Mouse (Mus musculus): ENCODE measurements around the gene Pgc. TPM values are rescaled to one million over a fixed set of nuclear protein-coding genes. Genes with fewer than 3 reads are reported as not detected.

Pgc gene
- polyA plus RNA-seq, 1 experiment from 2014 or later: not detected

GRCm38 (mm10) chr17:47691650-47692049 is 35.0 kb upstream of the Pgc start:
- H3K36me3 ChIP-seq (ENCODE audit: control insufficient read depth, insufficient read depth, low read length): no peaks in the 10 kb centered on the region
- no peaks in the 10 kb centered on the region; the same call in 1 of the 2 replicates for H3K27me3 ChIP-seq (replicated peaks; ENCODE audit: control insufficient read depth, insufficient read depth, low read length)
- H3K4me1 ChIP-seq (ENCODE audit: control insufficient read depth, insufficient read depth, low read depth, low read length): peaks cover 31% of the 10 kb centered on the region
- no peak overlapping the region for H3K27ac ChIP-seq (ENCODE audit: low read depth, low read length)
- H3K4me3 ChIP-seq (ENCODE audit: low read length): no peak overlapping the region
- no peak overlapping the region for H3K4me2 ChIP-seq (ENCODE audit: low read length)
- no peak overlapping the region for H3K9ac ChIP-seq (ENCODE audit: low read depth, low read length)
- 92% methylated on average over 3 of the region's 3 CpGs for WGBS
- H3K9me3 ChIP-seq (ENCODE audit: control insufficient read depth, low read length): no peaks in the 10 kb centered on the region
- ATAC-seq: no peak

- no peaks in the 10 kb centered on the region for H3K9me3 ChIP-seq (ENCODE audit: control insufficient read depth, low read length)
- no peak; the same call in 1 of the 2 replicates for ATAC-seq
These were observed 32.8 kb upstream of the Pgc start for GRCm38 (mm10) chr17:47693671-47694441.

DNA sequence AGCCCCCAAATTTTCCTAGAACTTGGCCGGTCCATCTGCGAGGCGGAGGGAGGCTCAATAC is 32.4 kb upstream of the Pgc start, which contains the start of gene Gm21981:
TSS of gene Gm21981 (minus strand) at position 14 of the 61 bp plus-strand sequence.
- peak within 1 kb of the TSS; percentile 83 for H3K4me3 ChIP-seq (ENCODE audit: low read length)
- H3K4me2 ChIP-seq (ENCODE audit: low read length): peak within 1 kb of the TSS; percentile 91
- no peak for ATAC-seq
- WGBS: 0% methylated on average over 3 of the region's 3 CpGs
- peak within 1 kb of the TSS; percentile 88 for H3K27ac ChIP-seq (ENCODE audit: low read depth, low read length)
- no peaks in the 10 kb centered on the region for H3K36me3 ChIP-seq (ENCODE audit: control insufficient read depth, insufficient read depth, low read length)
- H3K9me3 ChIP-seq (ENCODE audit: control insufficient read depth, low read length): no peaks in the 10 kb centered on the region
- H3K27me3 ChIP-seq (replicated peaks; ENCODE audit: control insufficient read depth, insufficient read depth, low read length): no peaks in the 10 kb centered on the region; the same call in 1 of the 2 replicates
- peaks cover 23% of the 10 kb centered on the region for H3K4me1 ChIP-seq (ENCODE audit: control insufficient read depth, insufficient read depth, low read depth, low read length)
- H3K9ac ChIP-seq (ENCODE audit: low read depth, low read length): peak within 1 kb of the TSS; percentile 94

More at GRCm38 (mm10) chr17:47693671-47694441, 32.8 kb upstream of the Pgc start:
- H3K4me2 ChIP-seq (ENCODE audit: low read length): peak overlapping the region; percentile 91
- peak overlapping the region; percentile 83 for H3K4me3 ChIP-seq (ENCODE audit: low read length)
- H3K27me3 ChIP-seq (replicated peaks; ENCODE audit: control insufficient read depth, insufficient read depth, low read length): no peaks in the 10 kb centered on the region; the same call in 1 of the 2 replicates
- peak overlapping the region; percentile 88 for H3K27ac ChIP-seq (ENCODE audit: low read depth, low read length)
- peaks cover 24% of the 10 kb centered on the region for H3K4me1 ChIP-seq (ENCODE audit: control insufficient read depth, insufficient read depth, low read depth, low read length)
- H3K36me3 ChIP-seq (ENCODE audit: control insufficient read depth, insufficient read depth, low read length): no peaks in the 10 kb centered on the region
- peak overlapping the region; percentile 94 for H3K9ac ChIP-seq (ENCODE audit: low read depth, low read length)
- WGBS: 32% methylated on average over 13 of the region's 13 CpGs

- under 1% methylated on average over 55 of the region's 82 CpGs for WGBS
- Histone ChIP-seq H3K4me3 (ENCODE audit: low read length) (peak within 1 kb of the TSS; percentile 83), H3K9me3 (ENCODE audit: control insufficient read depth, low read length) (no peaks in the 10 kb centered on the region), H3K27me3 (replicated peaks; ENCODE audit: control insufficient read depth, insufficient read depth, low read length) (no peaks in the 10 kb centered on the region; the same call in 1 of the 2 replicates), H3K9ac (ENCODE audit: low read depth, low read length) (peak within 1 kb of the TSS; percentile 94), H3K4me1 (ENCODE audit: control insufficient read depth, insufficient read depth, low read depth, low read length) (peaks cover 18% of the 10 kb centered on the region), H3K27ac (ENCODE audit: low read depth, low read length) (peak within 1 kb of the TSS; percentile 88), H3K4me2 (ENCODE audit: low read length) (peak within 1 kb of the TSS; percentile 91), H3K36me3 (ENCODE audit: control insufficient read depth, insufficient read depth, low read length) (no peaks in the 10 kb centered on the region)
- ATAC-seq: peak; percentile 95
These were observed 31.9 kb upstream of the Pgc start, which contains the start of gene Prickle4 for GRCm38 (mm10) chr17:47694503-47695336. Gene Prickle4 (minus strand): TSS chr17:47694736.

- Histone ChIP-seq H3K4me3 (ENCODE audit: low read length) (peak overlapping the region; percentile 83), H3K9ac (ENCODE audit: low read depth, low read length) (peak overlapping the region; percentile 94), H3K27ac (ENCODE audit: low read depth, low read length) (peak overlapping the region; percentile 88), H3K36me3 (ENCODE audit: control insufficient read depth, insufficient read depth, low read length) (peaks cover 4% of the 10 kb centered on the region; the same call in 1 of the 2 replicates), H3K4me2 (ENCODE audit: low read length) (peak overlapping the region; percentile 91), H3K27me3 (replicated peaks; ENCODE audit: control insufficient read depth, insufficient read depth, low read length) (no peaks in the 10 kb centered on the region; the same call in 1 of the 2 replicates), H3K9me3 (ENCODE audit: control insufficient read depth, low read length) (no peaks in the 10 kb centered on the region), H3K4me1 (ENCODE audit: control insufficient read depth, insufficient read depth, low read depth, low read length) (peaks cover 14% of the 10 kb centered on the region)
- ATAC-seq: no peak
- WGBS: 2% methylated on average over 21 of the region's 23 CpGs
These were observed 31.3 kb upstream of the Pgc start for GRCm38 (mm10) chr17:47695337-47695710.

DNA sequence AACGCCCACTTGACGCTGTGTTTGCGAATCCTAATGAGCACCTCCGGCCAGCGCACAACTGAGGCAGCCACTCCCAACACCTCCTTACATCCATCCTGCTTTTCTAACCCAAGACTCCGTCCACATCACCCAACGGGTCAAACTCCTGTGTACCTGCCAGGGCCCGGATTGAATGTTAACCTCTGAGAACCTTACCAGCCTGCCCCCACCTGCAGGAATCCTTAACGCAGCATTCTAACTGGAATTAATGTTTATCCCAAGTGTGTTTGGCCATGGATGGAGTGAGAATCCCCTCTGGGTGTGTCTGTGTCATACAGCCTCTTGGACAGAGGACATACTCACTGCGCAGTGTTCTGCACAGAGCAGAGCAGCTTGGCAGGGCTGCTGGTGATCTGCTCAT is 28.5 kb upstream of the Pgc start:
- Histone ChIP-seq H3K27ac (ENCODE audit: low read depth, low read length) (no peak overlapping the region), H3K9me3 (ENCODE audit: control insufficient read depth, low read length) (no peaks in the 10 kb centered on the region), H3K27me3 (replicated peaks; ENCODE audit: control insufficient read depth, insufficient read depth, low read length) (no peaks in the 10 kb centered on the region), H3K4me3 (ENCODE audit: low read length) (no peak overlapping the region), H3K4me1 (ENCODE audit: control insufficient read depth, insufficient read depth, low read depth, low read length) (peaks cover 11% of the 10 kb centered on the region), H3K36me3 (ENCODE audit: control insufficient read depth, insufficient read depth, low read length) (peaks cover 20% of the 10 kb centered on the region; the same call in 1 of the 2 replicates), H3K4me2 (ENCODE audit: low read length) (no peak overlapping the region), H3K9ac (ENCODE audit: low read depth, low read length) (no peak overlapping the region)
- WGBS: 93% methylated on average over 10 of the region's 10 CpGs
- no peak for ATAC-seq

DNA sequence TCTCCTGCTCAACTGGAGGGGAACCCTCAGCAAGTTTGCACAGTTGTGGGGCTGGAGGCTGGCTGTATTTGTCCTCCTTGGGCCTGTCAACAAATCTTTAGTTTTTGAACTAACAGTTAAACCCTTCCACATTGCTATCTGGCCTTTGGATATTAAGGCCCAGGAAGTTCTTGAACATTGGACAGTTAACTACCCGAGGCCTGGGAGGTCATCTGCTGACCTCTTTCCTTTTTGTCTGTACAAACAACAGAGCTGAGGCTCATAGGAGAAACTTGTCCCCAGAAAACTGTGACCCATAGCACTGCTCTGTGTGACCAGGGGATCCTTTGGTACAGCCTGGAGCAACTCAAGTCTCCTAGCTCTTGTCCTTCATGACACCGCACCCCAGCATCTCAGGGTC is 27.6 kb upstream of the Pgc start:
- WGBS: 80% methylated on average over 2 of the region's 2 CpGs
- Histone ChIP-seq H3K36me3 (ENCODE audit: control insufficient read depth, insufficient read depth, low read length) (peaks cover 23% of the 10 kb centered on the region; the same call in 1 of the 2 replicates), H3K4me3 (ENCODE audit: low read length) (no peak overlapping the region), H3K4me1 (ENCODE audit: control insufficient read depth, insufficient read depth, low read depth, low read length) (peaks cover 7% of the 10 kb centered on the region), H3K4me2 (ENCODE audit: low read length) (no peak overlapping the region), H3K27me3 (replicated peaks; ENCODE audit: control insufficient read depth, insufficient read depth, low read length) (no peaks in the 10 kb centered on the region), H3K9ac (ENCODE audit: low read depth, low read length) (no peak overlapping the region), H3K9me3 (ENCODE audit: control insufficient read depth, low read length) (no peaks in the 10 kb centered on the region), H3K27ac (ENCODE audit: low read depth, low read length) (no peak overlapping the region)
- ATAC-seq: no peak

DNA sequence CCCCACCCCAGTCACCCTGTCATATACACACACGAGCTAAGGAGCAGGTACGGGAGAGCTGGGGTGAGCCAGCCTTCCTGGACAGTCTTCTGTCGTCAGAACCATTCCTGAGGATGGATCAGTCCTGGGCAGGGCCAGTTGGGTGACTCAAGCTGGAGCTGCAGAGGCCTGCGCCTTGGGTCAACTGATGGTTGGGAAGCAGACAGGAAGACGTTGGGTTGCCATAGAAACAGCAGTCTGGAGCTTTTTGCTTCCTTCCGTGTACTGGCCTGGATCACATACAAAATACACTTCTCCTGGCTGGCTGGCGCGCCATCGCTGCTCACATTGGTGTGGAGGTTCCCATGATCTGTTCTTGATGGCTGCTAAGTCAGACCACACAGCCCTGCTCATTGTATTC is 24.8 kb upstream of the Pgc start:
- H3K27me3 ChIP-seq (replicated peaks; ENCODE audit: control insufficient read depth, insufficient read depth, low read length): no peaks in the 10 kb centered on the region
- WGBS: 59% methylated on average over 9 of the region's 9 CpGs
- H3K4me2 ChIP-seq (ENCODE audit: low read length): no peak overlapping the region
- no peak overlapping the region for H3K9ac ChIP-seq (ENCODE audit: low read depth, low read length)
- peak; percentile 28; the same call in 1 of the 2 replicates for ATAC-seq
- H3K36me3 ChIP-seq (ENCODE audit: control insufficient read depth, insufficient read depth, low read length): peaks cover 23% of the 10 kb centered on the region; the same call in 1 of the 2 replicates
- H3K27ac ChIP-seq (ENCODE audit: low read depth, low read length): peak overlapping the region; percentile 40; the same call in 1 of the 2 replicates
- no peaks in the 10 kb centered on the region for H3K9me3 ChIP-seq (ENCODE audit: control insufficient read depth, low read length)
- no peaks in the 10 kb centered on the region for H3K4me1 ChIP-seq (ENCODE audit: control insufficient read depth, insufficient read depth, low read depth, low read length)
- H3K4me3 ChIP-seq (ENCODE audit: low read length): no peak overlapping the region
